Mouse (Mus musculus): ENCODE measurements around the gene Lrrc32. TPM values are rescaled to one million over a fixed set of nuclear protein-coding genes. Genes with fewer than 3 reads are reported as not detected.

The Lrrc32 gene
- polyA plus RNA-seq, 1 experiment, result 10.6 TPM

DNA sequence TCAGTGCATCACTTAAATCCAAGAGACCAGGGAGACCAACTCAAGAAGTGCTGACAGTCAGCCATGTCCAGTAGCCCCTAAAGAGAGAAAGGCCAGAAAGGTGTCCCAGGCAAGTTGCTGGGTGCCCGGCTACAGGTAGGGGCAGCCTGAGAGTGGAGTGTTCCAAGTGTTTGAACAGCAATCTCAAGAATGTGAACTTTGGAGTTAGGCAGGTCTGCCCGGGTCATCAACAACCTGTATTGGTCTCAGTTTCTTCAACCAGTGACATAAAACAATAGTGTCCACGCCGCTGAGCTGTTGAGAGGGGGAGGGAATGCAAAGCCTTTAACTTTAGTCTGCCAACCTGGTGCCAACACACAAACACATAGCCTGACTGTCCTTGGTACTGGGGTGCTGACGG, 52.5 kb downstream of the Lrrc32 start:
- DNase-seq (ENCODE audit: low read depth, low spot score), result no peak
- 40% methylated on average over 5 of the region's 5 CpGs for WGBS

DNA sequence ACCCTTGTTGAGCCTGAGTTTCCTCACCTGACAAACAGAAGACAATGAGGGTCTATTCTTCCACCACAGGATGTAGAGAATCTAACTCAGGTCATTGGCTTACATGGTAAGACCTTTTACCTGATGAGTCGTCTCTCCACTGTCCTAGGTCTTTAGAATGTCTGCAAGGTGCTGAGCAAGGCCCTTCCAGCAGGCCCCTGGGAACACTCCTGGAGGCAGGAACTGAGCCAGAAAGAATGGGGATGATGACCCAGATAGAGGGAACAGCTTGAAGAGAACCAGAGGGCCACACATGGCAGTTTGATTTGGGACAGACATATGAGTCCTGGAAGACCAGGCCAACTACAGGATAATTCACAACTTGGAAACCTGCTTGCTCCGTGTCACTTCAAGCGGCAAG, 53.2 kb downstream of the Lrrc32 start:
- no peak for DNase-seq (ENCODE audit: low read depth, low spot score)
- WGBS, result 78% methylated on average over 3 of the region's 3 CpGs

DNA sequence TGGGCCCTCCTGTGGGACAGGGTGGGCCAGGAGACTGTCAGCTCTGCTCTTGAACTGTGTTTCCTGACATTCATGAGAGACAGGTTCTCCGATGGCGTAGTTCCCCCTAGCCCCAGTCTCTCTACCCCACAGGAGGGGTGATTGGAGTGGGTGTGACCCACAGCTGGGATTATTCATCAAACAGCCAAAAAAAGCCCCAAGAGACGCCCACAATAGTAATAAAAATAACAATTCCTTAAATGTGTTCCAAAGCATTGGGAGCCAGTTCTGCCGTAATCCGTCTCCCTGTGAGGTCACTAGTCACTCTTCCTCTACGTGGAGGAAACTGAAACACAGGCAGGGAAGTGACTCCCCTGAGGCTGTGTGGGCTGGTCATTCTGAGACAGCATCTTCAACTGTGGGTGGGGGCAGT, 53.7 kb downstream of the Lrrc32 start:
- WGBS, result 63% methylated on average over 6 of the region's 6 CpGs
- DNase-seq (ENCODE audit: low read depth, low spot score), result no peak

DNA sequence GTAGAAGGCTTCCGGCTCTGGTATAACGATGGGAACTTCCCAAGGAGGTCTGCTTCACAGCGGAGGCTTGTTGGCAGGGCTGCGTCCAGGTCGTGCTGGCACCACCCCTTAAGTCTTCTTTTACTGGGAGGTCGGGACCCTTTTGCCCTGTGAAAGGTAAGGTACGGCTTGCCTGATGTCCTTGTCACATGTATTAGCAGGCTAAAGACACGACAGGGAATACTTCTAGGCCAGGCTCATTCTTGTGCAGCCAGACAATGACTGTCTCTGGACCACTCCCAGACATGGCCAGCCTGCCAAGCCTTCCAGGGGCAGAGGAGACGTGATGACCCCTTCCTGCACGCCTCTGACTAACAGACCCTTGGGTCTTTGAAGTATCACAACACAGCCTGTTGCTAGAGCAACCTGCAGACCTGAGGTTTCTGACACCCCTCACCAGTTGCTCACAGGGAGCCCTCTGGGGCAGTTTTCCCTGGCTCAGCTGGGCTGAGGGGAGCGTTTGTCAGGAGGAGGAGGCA, 54.8 kb downstream of the Lrrc32 start:
- WGBS, result 75% methylated on average over 11 of the region's 11 CpGs
- DNase-seq (ENCODE audit: low read depth, low spot score), result no peak

DNA sequence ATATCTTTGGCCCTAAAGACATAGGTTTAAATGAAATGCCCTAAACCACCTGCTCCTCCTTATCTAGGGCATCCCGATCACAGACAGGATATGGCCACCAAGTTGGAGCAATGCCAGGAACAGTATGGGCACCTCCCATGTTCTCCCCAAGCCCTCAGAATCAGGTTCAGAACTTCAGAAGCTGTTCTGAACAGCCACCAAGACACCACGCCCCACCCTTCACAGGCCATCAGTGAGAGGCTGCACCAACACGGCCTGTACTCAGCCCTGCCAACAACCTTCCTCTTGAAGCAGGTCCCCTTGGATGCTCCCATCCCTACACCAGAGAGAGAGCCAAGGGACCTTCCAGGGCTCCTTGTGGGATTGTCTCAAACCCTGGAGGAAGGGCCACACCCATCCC, 55.5 kb downstream of the Lrrc32 start:
- WGBS, result 30% methylated on average over 3 of the region's 3 CpGs
- DNase-seq (ENCODE audit: low read depth, low spot score), result no peak

DNA sequence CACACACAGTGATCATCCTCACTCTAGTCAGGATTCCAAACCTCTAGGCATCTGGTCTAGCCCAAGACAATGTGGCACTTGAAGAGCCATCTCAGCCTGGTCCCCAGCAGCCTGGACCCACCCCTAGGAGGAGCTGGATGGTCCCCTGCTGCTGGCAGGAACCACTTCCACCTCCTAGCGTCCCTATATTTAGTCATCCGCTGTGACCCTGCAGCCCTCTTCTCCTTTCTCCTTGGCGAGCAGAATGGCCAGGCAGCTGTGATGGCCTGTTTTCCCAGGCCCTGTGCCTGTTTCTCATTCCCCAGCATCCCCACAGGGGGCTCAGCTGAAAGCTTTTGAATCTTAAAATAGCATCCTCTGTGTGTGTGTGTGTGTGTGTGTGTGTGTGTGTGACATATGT, 59.8 kb downstream of the Lrrc32 start:
- WGBS, result 59% methylated on average over 3 of the region's 3 CpGs
- DNase-seq (ENCODE audit: low read depth, low spot score), result no peak

DNA sequence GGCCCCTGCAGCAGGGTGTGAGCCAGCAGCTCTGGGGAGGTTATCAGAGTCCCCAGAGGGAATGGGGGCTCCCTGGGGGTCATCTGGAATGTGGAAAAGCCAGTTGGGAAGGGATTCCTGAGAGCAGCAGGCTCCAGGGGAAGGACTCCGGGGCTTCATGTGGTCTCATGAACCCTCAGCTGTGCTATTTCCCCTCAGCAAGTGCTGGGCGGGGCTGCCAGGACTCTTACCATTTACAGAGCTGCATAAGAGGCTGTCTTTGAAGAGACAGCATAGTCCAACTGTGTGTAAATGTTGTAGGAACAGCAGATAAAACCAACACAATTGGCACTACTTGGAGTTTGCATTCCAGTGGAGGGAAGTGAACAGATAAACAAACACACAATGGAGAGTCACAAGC, 61.5 kb downstream of the Lrrc32 start:
- 22% methylated on average over 2 of the region's 2 CpGs for WGBS
- DNase-seq (ENCODE audit: low read depth, low spot score), result no peak

DNA sequence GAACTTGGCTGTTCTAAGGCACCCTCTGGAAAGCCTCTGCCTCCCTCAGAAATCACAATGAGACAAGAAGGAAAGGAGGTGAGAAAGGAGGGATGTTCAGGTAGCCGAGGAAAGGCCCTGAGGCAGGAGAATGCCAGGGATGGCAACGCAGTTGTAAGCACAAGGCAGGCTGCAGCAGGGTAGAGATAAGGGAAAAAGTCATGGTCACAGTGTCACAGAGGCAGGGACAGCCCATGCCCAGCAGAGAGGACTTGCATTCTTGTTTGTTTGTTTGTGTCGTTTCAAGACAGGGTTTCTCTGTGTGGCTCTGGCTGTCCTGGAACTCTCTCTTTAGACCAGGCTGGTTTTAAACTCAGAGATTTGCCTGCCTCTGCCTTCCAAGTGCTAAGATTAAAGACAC, 62.0 kb downstream of the Lrrc32 start:
- DNase-seq (ENCODE audit: low read depth, low spot score), result no peak
- WGBS, result 36% methylated on average over 3 of the region's 3 CpGs

Other genes with a start within 250 kb of the Lrrc32 start
- gene Acer3, start 168.1 kb upstream of the Lrrc32 start, polyA plus RNA-seq (2012; rRNA removed), result 8.9 and 13.4 TPM in 2 replicates
- 5.5 and 26.3 TPM in 2 replicates for gene Tsku, start 128.0 kb upstream of the Lrrc32 start, polyA plus RNA-seq (2012; rRNA removed)
- 0.04 TPM in 1 of 2 replicates, not detected in the other for gene Gucy2d, start 48.9 kb upstream of the Lrrc32 start, polyA plus RNA-seq (2012; rRNA removed)
- gene Emsy, start 167.5 kb downstream of the Lrrc32 start, polyA plus RNA-seq (2012; rRNA removed), result 8.8 and 14.6 TPM in 2 replicates
- 9.0 and 9.5 TPM in 2 replicates for gene Thap12, start 213.8 kb downstream of the Lrrc32 start, polyA plus RNA-seq (2012; rRNA removed)